ENCODE assay signal across 28 mouse cellular contexts in genomic region chr6:119513452-119513851, GRCm38 (mm10). TPM values are rescaled to one million over a fixed set of nuclear protein-coding genes. Genes with fewer than 3 reads are reported as not detected.
DNase-seq lines count a peak whose midpoint lies in the region; ATAC-seq and TF ChIP-seq lines count a peak whose summit lies in the region.
"Had no signal": no experiment of that assay in that cellular context is flagged by ENCODE, and none has a peak within 500 bp of the region (broad histone marks: within the 10 kb centered on the region; RNA-seq: fewer than 3 reads in every experiment).

No protein-coding gene starts in this region.

- TF ChIP-seq POLR2A in brain, embryonic 14.5 days (IDR thresholded peaks at IDR 0.05; ENCODE audit: borderline replicate concordance, extremely low read depth, insufficient read depth, insufficient read length, poor library complexity, severe bottlenecking), result no peak

- H3K27ac ChIP-seq in heart, embryonic 13.5 days (replicated peaks), result peak overlapping the region; percentile 9; the same call in 1 of the 2 replicates
- 0 out of 2 replicates have a peak overlapping the region, but pooled peaks have one; percentile 0 for H3K27ac ChIP-seq in kidney, postnatal 0 days
- H3K27ac ChIP-seq: embryonic facial prominence, embryonic 12.5 days; embryonic facial prominence, embryonic 15.5 days; forebrain, embryonic 13.5 days; hindbrain, embryonic 12.5 days; hindbrain, embryonic 15.5 days had no signal

- no peak for TF ChIP-seq CTCF in kidney, postnatal 0 days (IDR thresholded peaks at IDR 0.05; ENCODE audit: low read depth)
- no peak for TF ChIP-seq CTCF in brain, embryonic 14.5 days (IDR thresholded peaks at IDR 0.05; ENCODE audit: borderline replicate concordance, extremely low read depth, insufficient read depth, insufficient read length)

- H3K36me3 ChIP-seq in heart, embryonic 13.5 days, result no peaks in the 10 kb centered on the region; the same call in 1 of the 2 replicates
- no peaks in the 10 kb centered on the region for H3K36me3 ChIP-seq in kidney, postnatal 0 days (ENCODE audit: insufficient read depth, low read length)
- H3K36me3 ChIP-seq: embryonic facial prominence, embryonic 12.5 days; embryonic facial prominence, embryonic 15.5 days; G1E; heart, embryonic 12.5 days; hindbrain, embryonic 12.5 days; hindbrain, embryonic 15.5 days had no signal

- intact Hi-C loops in heart, postnatal 25 days (cut with DNase I), result no loop called here

- no peak overlapping the region for H3K4me2 ChIP-seq in heart, embryonic 13.5 days
- H3K4me2 ChIP-seq in kidney, postnatal 0 days (ENCODE audit: low read length), result no peak overlapping the region
- H3K4me2 ChIP-seq: embryonic facial prominence, embryonic 12.5 days; embryonic facial prominence, embryonic 15.5 days; forebrain, embryonic 13.5 days; heart, embryonic 12.5 days; hindbrain, embryonic 12.5 days; hindbrain, embryonic 15.5 days had no signal

- WGBS in heart, embryonic 13.5 days, result 77% methylated on average over 5 of the region's 5 CpGs
- WGBS in kidney, postnatal 0 days, result 37% methylated on average over 5 of the region's 5 CpGs

- no peak for ATAC-seq in heart, embryonic 13.5 days (ENCODE audit: extremely low read depth, insufficient number of reproducible peaks, low FRiP score, low TSS enrichment)
- ATAC-seq in kidney, postnatal 0 days (replicated peaks; ENCODE audit: low FRiP score, low read depth), result no peak
- ATAC-seq: intestine, postnatal 0 days had no signal

- H3K9ac ChIP-seq in heart, embryonic 13.5 days, result no peak overlapping the region
- H3K9ac ChIP-seq in kidney, postnatal 0 days (ENCODE audit: low read depth, low read length), result no peak overlapping the region
- H3K9ac ChIP-seq: embryonic facial prominence, embryonic 12.5 days; embryonic facial prominence, embryonic 15.5 days; forebrain, embryonic 13.5 days; forebrain, postnatal 0 days; heart, embryonic 12.5 days; hindbrain, embryonic 12.5 days; hindbrain, embryonic 15.5 days had no signal

- H3K27me3 ChIP-seq in heart, embryonic 13.5 days (replicated peaks), result no peaks in the 10 kb centered on the region
- H3K27me3 ChIP-seq in kidney, postnatal 0 days (ENCODE audit: insufficient read depth, low read length), result no peaks in the 10 kb centered on the region
- H3K27me3 ChIP-seq: CH12.LX; embryonic facial prominence, embryonic 12.5 days; embryonic facial prominence, embryonic 15.5 days; forebrain, embryonic 13.5 days; heart, embryonic 12.5 days; hindbrain, embryonic 12.5 days; hindbrain, embryonic 15.5 days had no signal

- no peak overlapping the region for H3K4me3 ChIP-seq in heart, embryonic 13.5 days
- H3K4me3 ChIP-seq in kidney, postnatal 0 days (replicated peaks; ENCODE audit: low read depth, low read length), result no peak overlapping the region
- H3K4me3 ChIP-seq: embryonic facial prominence, embryonic 12.5 days; embryonic facial prominence, embryonic 15.5 days; erythroblast, embryonic 14.5 days; forebrain, embryonic 13.5 days; heart, embryonic 12.5 days; hindbrain, embryonic 12.5 days; hindbrain, embryonic 15.5 days had no signal

- DNase-seq in heart, postnatal 25 days (ENCODE audit: low spot score), result no peak
- peak; percentile 42 for DNase-seq in kidney, postnatal 0 days (ENCODE audit: low spot score)
- DNase-seq in kidney, postnatal 10 days, result no peak
- peak; percentile 15 for DNase-seq in brain, embryonic 14.5 days (ENCODE audit: low read depth)
- no peak for DNase-seq in adrenal gland, postnatal 25 days
- DNase-seq: adrenal gland, adult 2 months; adrenal gland, postnatal 36 days; B cell, adult 2 months; cerebellum, adult 11 months; cerebellum, adult 9-11 months; cerebellum, postnatal 25 days; forebrain, postnatal 0 days; gastrocnemius, postnatal 25 days; heart, adult 18-20 months; heart, postnatal 14 days had no signal

- no peaks in the 10 kb centered on the region for H3K9me3 ChIP-seq in heart, embryonic 13.5 days
- H3K9me3 ChIP-seq in kidney, postnatal 0 days (replicated peaks; ENCODE audit: low read length), result no peaks in the 10 kb centered on the region
- H3K9me3 ChIP-seq: embryonic facial prominence, embryonic 12.5 days; embryonic facial prominence, embryonic 15.5 days; G1E; hindbrain, embryonic 12.5 days; hindbrain, embryonic 15.5 days had no signal

- peaks cover 30% of the 10 kb centered on the region for H3K4me1 ChIP-seq in heart, embryonic 13.5 days
- no peaks in the 10 kb centered on the region for H3K4me1 ChIP-seq in kidney, postnatal 0 days (replicated peaks; ENCODE audit: insufficient read depth, low read length)

RNA-seq across cellular contexts. Expression of gene Wnt5b, which starts 30.7 kb away (rescaled TPM):
- polyA plus RNA-seq in heart, embryonic 13.5 days (2015; fragmentation: Nextera tagmentation; extraction: Ambion mirVana), result 6.3 and 8.2 TPM in 2 replicates
- 1 to 10 TPM; 3.1 to 3.6 TPM for total RNA-seq in heart, postnatal 25 days (2021)
- polyA plus RNA-seq in kidney, postnatal 0 days (2015; fragmentation: Nextera tagmentation; extraction: Ambion mirVana), result 11.1 and 12.2 TPM in 2 replicates
- polyA plus RNA-seq in brain, embryonic 14.5 days (2012; rRNA removed), result 3.1 and 3.5 TPM in 2 replicates
- 1.7 and 2.7 TPM in 2 replicates for total RNA-seq in adrenal gland, postnatal 25 days (2021)
- total RNA-seq: common myeloid progenitor, adult 5-6 weeks; G1E; hematopoietic stem cell, adult 5-6 weeks had no signal
- polyA plus RNA-seq: erythroblast, embryonic 14.5 days had no signal

RNA-seq across cellular contexts. Expression of gene Fbxl14, which starts 34.0 kb away (rescaled TPM):
- 2.8 and 3.0 TPM in 2 replicates for polyA plus RNA-seq in heart, embryonic 13.5 days (2015; fragmentation: Nextera tagmentation; extraction: Ambion mirVana)
- 10 to 100 TPM; 15.4 to 15.6 TPM for total RNA-seq in heart, postnatal 25 days (2021)
- 5.1 and 5.3 TPM in 2 replicates for polyA plus RNA-seq in kidney, postnatal 0 days (2015; fragmentation: Nextera tagmentation; extraction: Ambion mirVana)
- 57.6 and 75.1 TPM in 2 replicates for polyA plus RNA-seq in brain, embryonic 14.5 days (2012; rRNA removed)
- 39.5 and 40.8 TPM in 2 replicates for total RNA-seq in adrenal gland, postnatal 25 days (2021)

Comparison
In these comparisons a context has a peak if more than half of its experiments do, and no peak if none do; other contexts are left out.
1. DNase-seq: peak in kidney, postnatal 0 days (single experiment) and brain, embryonic 14.5 days (single experiment); none in heart, postnatal 25 days (single experiment), kidney, postnatal 10 days (single experiment) and adrenal gland, postnatal 25 days (single experiment).